Mouse (Mus musculus) kidney, adult 2 months (tissue): Measurements from ENCODE around the gene AU041133.
"Not testable (repeated sequence)": the region's sequence is repeated elsewhere in the genome, so short reads cannot be mapped to it uniquely, and the experiment has no call there.

Source experiments
- CTCF ChIP-seq: fragments of 200-500 bp; conservative IDR thresholded peaks from 2 replicates; pipeline ENCODE4 v1.5.1; 2011; ENCODE audit warnings: low read depth, mild to moderate bottlenecking, control low read depth, low read length, moderate library complexity, mixed read lengths; ENCODE audit not compliant: insufficient read depth, insufficient read length
- POLR2A ChIP-seq: fragments of 200-500 bp; IDR thresholded peaks from one replicate; pipeline ENCODE4 v1.6.1; 2011; ENCODE audit warnings: low read depth, low read length, control low read depth

DNA sequence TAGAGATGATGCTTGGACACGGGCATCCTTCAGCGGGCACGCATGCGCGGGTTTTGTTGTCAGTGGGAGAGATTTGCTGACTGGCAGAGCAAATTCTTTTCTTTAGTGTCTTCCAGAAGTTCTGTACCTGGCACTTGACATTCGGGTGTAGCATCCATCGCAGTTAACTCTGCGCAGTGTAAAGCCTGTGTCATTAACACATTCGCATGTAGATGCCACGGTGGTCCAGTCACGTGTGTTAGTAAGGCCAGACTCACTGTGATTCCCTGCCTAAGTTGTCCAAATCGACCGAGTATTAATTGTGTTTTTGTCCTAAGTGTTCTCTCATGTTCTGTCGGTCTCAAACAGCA, 44.2 kb upstream of the AU041133 start:
- not testable (repeated sequence) for TF ChIP-seq CTCF, POLR2A
